Mouse (Mus musculus): ENCODE data around the gene Mprip.
"Not testable (repeated sequence)": the region's sequence is repeated elsewhere in the genome, so short reads cannot be mapped to it uniquely, and the experiment has no call there.

The Mprip gene

GRCm38 (mm10) chr11:59653547-59653946, 7.6 kb upstream of the Mprip start:
- DNase-seq (ENCODE audit: extremely low spot score) = no peak

- peak; percentile 2 for DNase-seq (ENCODE audit: extremely low spot score)
Observed at GRCm38 (mm10) chr11:59655337-59655736, 5.8 kb upstream of the Mprip start.

GRCm38 (mm10) chr11:59656016-59656415, 5.1 kb upstream of the Mprip start:
- DNase-seq (ENCODE audit: extremely low spot score) = no peak

GRCm38 (mm10) chr11:59661601-59662248, 620 bp downstream of the Mprip start:
- DNase-seq (ENCODE audit: extremely low spot score) = peak; percentile 35

GRCm38 (mm10) chr11:59662249-59662788, 1.2 kb downstream of the Mprip start:
- DNase-seq (ENCODE audit: extremely low spot score) = peak; percentile 95

GRCm38 (mm10) chr11:59662877-59663775, 2.0 kb downstream of the Mprip start:
- DNase-seq (ENCODE audit: extremely low spot score) = peak; percentile 29

GRCm38 (mm10) chr11:59663776-59664320, 2.7 kb downstream of the Mprip start:
- DNase-seq (ENCODE audit: extremely low spot score) = peak; percentile 30

- DNase-seq (ENCODE audit: extremely low spot score) = peak; percentile 25
Observed at GRCm38 (mm10) chr11:59664818-59665217, 3.7 kb downstream of the Mprip start.

- DNase-seq (ENCODE audit: extremely low spot score) = no peak
Observed at GRCm38 (mm10) chr11:59671049-59671693, 10.1 kb downstream of the Mprip start.

- DNase-seq (ENCODE audit: extremely low spot score) = no peak
Observed at GRCm38 (mm10) chr11:59674013-59674412, 12.9 kb downstream of the Mprip start.

GRCm38 (mm10) chr11:59674746-59675145, 13.6 kb downstream of the Mprip start:
- not testable (repeated sequence) for DNase-seq (ENCODE audit: extremely low spot score)

GRCm38 (mm10) chr11:59677767-59678166, 16.7 kb downstream of the Mprip start:
- no peak for DNase-seq (ENCODE audit: extremely low spot score)

- DNase-seq (ENCODE audit: extremely low spot score) = no peak
Observed at GRCm38 (mm10) chr11:59678693-59679092, 17.6 kb downstream of the Mprip start.

- no peak for DNase-seq (ENCODE audit: extremely low spot score)
Observed at GRCm38 (mm10) chr11:59680111-59680510, 19.0 kb downstream of the Mprip start.

GRCm38 (mm10) chr11:59684956-59685355, 23.9 kb downstream of the Mprip start:
- no peak for DNase-seq (ENCODE audit: extremely low spot score)

- DNase-seq (ENCODE audit: extremely low spot score) = no peak
Observed at GRCm38 (mm10) chr11:59694533-59694932, 33.4 kb downstream of the Mprip start.

- DNase-seq (ENCODE audit: extremely low spot score) = no peak
Observed at GRCm38 (mm10) chr11:59695550-59695949, 34.4 kb downstream of the Mprip start.

- no peak for DNase-seq (ENCODE audit: extremely low spot score)
Observed at GRCm38 (mm10) chr11:59697572-59697971, 36.5 kb downstream of the Mprip start.

GRCm38 (mm10) chr11:59700787-59701186, 39.7 kb downstream of the Mprip start:
- DNase-seq (ENCODE audit: extremely low spot score) = no peak

- DNase-seq (ENCODE audit: extremely low spot score) = no peak
Observed at GRCm38 (mm10) chr11:59705113-59705512, 44.0 kb downstream of the Mprip start.

- no peak for DNase-seq (ENCODE audit: extremely low spot score)
Observed at GRCm38 (mm10) chr11:59707481-59707880, 46.4 kb downstream of the Mprip start.

Data from embryo, embryonic 9.5 days (tissue).